Mouse (Mus musculus) liver, adult 2 months (tissue): Measurements from ENCODE around the gene Batf. TPM values are rescaled to one million over a fixed set of nuclear protein-coding genes. Genes with fewer than 3 reads are reported as not detected.

Experiments used
- DNase-seq: peaks from one replicate; pipeline ENCODE4 v3.0.0-alpha.2; 2011; ENCODE audit warnings: low read depth, low spot score; ENCODE audit errors: extremely low read depth
- H3K27ac ChIP-seq: fragments of 200-500 bp; replicated peaks from 2 replicates; pipeline ENCODE4 v1.5.1; 2012; ENCODE audit warnings: low read depth, mild to moderate bottlenecking, control low read depth, inconsistent platforms, low read length; ENCODE audit not compliant: insufficient read depth
- H3K27me3 ChIP-seq: fragments of 200-500 bp; 2 replicates; pipeline ENCODE4 v1.6.1; 2012; ENCODE audit warnings: mild to moderate bottlenecking, moderate library complexity, low read length, inconsistent platforms; ENCODE audit not compliant: control insufficient read depth, insufficient read depth
- H3K36me3 ChIP-seq: fragments of 200-500 bp; 2 replicates; pipeline ENCODE4 v1.6.1; 2012; ENCODE audit warnings: low read length, inconsistent platforms; ENCODE audit not compliant: control insufficient read depth, insufficient read depth
- H3K4me1 ChIP-seq: fragments of 200-500 bp; 2 replicates; pipeline ENCODE4 v1.6.1; 2011; ENCODE audit warnings: low read length; ENCODE audit not compliant: control insufficient read depth, insufficient read depth
- H3K4me3 ChIP-seq: fragments of 200-500 bp; 2 replicates; pipeline ENCODE4 v1.5.1; 2011; ENCODE audit warnings: low read depth, mild to moderate bottlenecking, control low read depth, low read length, moderate library complexity; ENCODE audit not compliant: insufficient read depth
- H3K79me2 ChIP-seq: fragments of 200-500 bp; 2 replicates; pipeline ENCODE4 v1.6.1; 2012; ENCODE audit warnings: inconsistent platforms, mild to moderate bottlenecking, low read length, moderate library complexity; ENCODE audit not compliant: control insufficient read depth, insufficient read depth
- H3K9ac ChIP-seq: fragments of 200-500 bp; 2 replicates; pipeline ENCODE4 v1.6.1; 2012; ENCODE audit warnings: low read depth, mild to moderate bottlenecking, control low read depth, inconsistent platforms, low read length
- CTCF ChIP-seq: fragments of 200-500 bp; IDR thresholded peaks from 2 replicates; pipeline ENCODE4 v1.5.1; 2011; ENCODE audit warnings: low read depth, low read length, control low read depth
- POLR2A ChIP-seq: fragments of 200-500 bp; IDR thresholded peaks from 2 replicates; pipeline ENCODE4 v1.6.1; 2011; ENCODE audit warnings: low read length, control low read depth; ENCODE audit not compliant: insufficient read depth; ENCODE audit errors: extremely low read depth
- WGBS: fragments of 180-500 bp; shearing (Covaris S2); methylation state at CpG from one replicate; pipeline ENCODE4 v1.1.7; 2018; 5-methylcytosine and 5-hydroxymethylcytosine counted together
- polyA plus RNA-seq: library from polyadenylated mRNA; depleted of rRNA; stranded (reverse); fragments of >200 nt; gene quantifications from 2 replicates; pipeline ENCODE4 v1.2.3, GENCODE M21; 2012
- total RNA-seq: library from RNA; depleted of rRNA; stranded (reverse); fragments of >200 nt; gene quantifications from 2 replicates; pipeline ENCODE4 v1.2.3, GENCODE M21; 2014

The Batf gene
- total and polyA plus RNA-seq, 2 experiments = 0.74 to 0.76 TPM

- H3K27ac ChIP-seq = no peak overlapping the region
- no peak for DNase-seq
- whole genome bisulfite sequencing = 15% methylated on average over 17 of the region's 17 CpGs
Measured at GRCm38 (mm10) chr12:85705831-85706530, 19.5 kb downstream of the Batf start.

GRCm38 (mm10) chr12:85706906-85707305, 20.4 kb downstream of the Batf start:
- DNase-seq = no peak
- WGBS = 65% methylated on average over 4 of the region's 4 CpGs
- H3K27me3 ChIP-seq = no peaks in the 10 kb centered on the region
- no peak overlapping the region for H3K9ac ChIP-seq
- H3K27ac ChIP-seq = no peak overlapping the region
- peaks cover 3% of the 10 kb centered on the region; the same call in 1 of the 2 replicates for H3K4me1 ChIP-seq
- no peaks in the 10 kb centered on the region for H3K79me2 ChIP-seq
- no peaks in the 10 kb centered on the region for H3K36me3 ChIP-seq
- TF ChIP-seq POLR2A (no peak), CTCF (no peak)
- H3K4me3 ChIP-seq = no peak overlapping the region

More at GRCm38 (mm10) chr12:85705831-85706530, 19.5 kb downstream of the Batf start:
- Histone ChIP-seq H3K27me3 (no peaks in the 10 kb centered on the region), H3K79me2 (no peaks in the 10 kb centered on the region), H3K4me3 (peak overlapping the region; percentile 43), H3K4me1 (peaks cover 3% of the 10 kb centered on the region; the same call in 1 of the 2 replicates), H3K9ac (peak overlapping the region; percentile 48), H3K36me3 (no peaks in the 10 kb centered on the region)
- TF ChIP-seq CTCF (no peak), POLR2A (no peak)

GRCm38 (mm10) chr12:85707391-85707790, 20.9 kb downstream of the Batf start:
- Histone ChIP-seq H3K4me1 (peaks cover 3% of the 10 kb centered on the region; the same call in 1 of the 2 replicates), H3K4me3 (no peak overlapping the region), H3K27ac (no peak overlapping the region), H3K27me3 (no peaks in the 10 kb centered on the region), H3K9ac (no peak overlapping the region), H3K79me2 (no peaks in the 10 kb centered on the region), H3K36me3 (no peaks in the 10 kb centered on the region)
- DNase-seq = no peak
- 91% methylated on average over 11 of the region's 11 CpGs for WGBS
- TF ChIP-seq CTCF (no peak), POLR2A (no peak)

- WGBS = 89% methylated on average over 12 of the region's 12 CpGs
Measured at GRCm38 (mm10) chr12:85708556-85708955, 22.1 kb downstream of the Batf start.

GRCm38 (mm10) chr12:85710695-85711094, 24.2 kb downstream of the Batf start:
- H3K4me3 ChIP-seq = no peak overlapping the region
- no peaks in the 10 kb centered on the region for H3K27me3 ChIP-seq
- TF ChIP-seq CTCF = no peak
- no peak for TF ChIP-seq POLR2A
- no peaks in the 10 kb centered on the region for H3K36me3 ChIP-seq
- H3K9ac ChIP-seq = no peak overlapping the region
- no peaks in the 10 kb centered on the region for H3K4me1 ChIP-seq
- no peaks in the 10 kb centered on the region for H3K79me2 ChIP-seq
- no peak overlapping the region for H3K27ac ChIP-seq
- WGBS = 77% methylated on average over 7 of the region's 7 CpGs
- DNase-seq = peak; percentile 27

More at GRCm38 (mm10) chr12:85708556-85708955, 22.1 kb downstream of the Batf start:
- Histone ChIP-seq H3K4me3 (no peak overlapping the region), H3K79me2 (no peaks in the 10 kb centered on the region), H3K27me3 (no peaks in the 10 kb centered on the region), H3K36me3 (no peaks in the 10 kb centered on the region), H3K27ac (no peak overlapping the region), H3K4me1 (peaks cover 3% of the 10 kb centered on the region; the same call in 1 of the 2 replicates), H3K9ac (no peak overlapping the region)
- DNase-seq = no peak
- TF ChIP-seq CTCF (no peak), POLR2A (no peak)

- H3K9ac ChIP-seq = no peak overlapping the region
- no peaks in the 10 kb centered on the region for H3K79me2 ChIP-seq
- no peaks in the 10 kb centered on the region for H3K36me3 ChIP-seq
- TF ChIP-seq CTCF = no peak
- TF ChIP-seq POLR2A = no peak
- DNase-seq = no peak
- H3K27ac ChIP-seq = no peak overlapping the region
- no peaks in the 10 kb centered on the region for H3K27me3 ChIP-seq
- WGBS = 84% methylated on average over 2 of the region's 2 CpGs
- no peak overlapping the region for H3K4me3 ChIP-seq
- no peaks in the 10 kb centered on the region for H3K4me1 ChIP-seq
Measured at GRCm38 (mm10) chr12:85712587-85712986, 26.1 kb downstream of the Batf start.
